Mouse (Mus musculus): ENCODE results near the gene I0C0044D17Rik.
A peak's percentile ranks its signal among the peaks of the same experiment; 100 is the strongest.

Gene I0C0044D17Rik

GRCm38 (mm10) chr4:98831726-98832125 lies 8.1 kb upstream of the I0C0044D17Rik start:
- DNase-seq (ENCODE audit: low spot score in 2 of 2) = no peak

GRCm38 (mm10) chr4:98826701-98827100 lies 3.1 kb upstream of the I0C0044D17Rik start:
- no peak for DNase-seq (ENCODE audit: low spot score in 2 of 2)

DNA sequence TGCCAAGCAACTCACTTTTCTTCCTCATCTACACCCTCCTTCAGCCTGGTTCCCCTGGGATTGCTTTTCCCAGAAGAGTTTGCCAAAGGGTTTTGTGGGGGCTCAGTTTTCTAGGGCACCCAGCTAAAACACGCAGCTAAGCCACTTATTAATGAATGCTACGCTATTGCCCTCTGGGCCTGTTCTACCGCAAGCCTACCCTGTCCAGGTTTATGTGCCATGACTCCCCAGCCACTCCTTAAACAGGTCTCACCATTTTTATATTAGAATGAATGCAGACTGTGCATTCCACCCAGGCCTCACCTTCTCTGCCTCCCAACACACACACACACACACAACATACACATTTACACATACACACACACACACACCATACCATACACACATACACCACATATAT lies 593 bp downstream of the I0C0044D17Rik start:
- DNase-seq (ENCODE audit: low spot score in 2 of 2) = no peak

DNA sequence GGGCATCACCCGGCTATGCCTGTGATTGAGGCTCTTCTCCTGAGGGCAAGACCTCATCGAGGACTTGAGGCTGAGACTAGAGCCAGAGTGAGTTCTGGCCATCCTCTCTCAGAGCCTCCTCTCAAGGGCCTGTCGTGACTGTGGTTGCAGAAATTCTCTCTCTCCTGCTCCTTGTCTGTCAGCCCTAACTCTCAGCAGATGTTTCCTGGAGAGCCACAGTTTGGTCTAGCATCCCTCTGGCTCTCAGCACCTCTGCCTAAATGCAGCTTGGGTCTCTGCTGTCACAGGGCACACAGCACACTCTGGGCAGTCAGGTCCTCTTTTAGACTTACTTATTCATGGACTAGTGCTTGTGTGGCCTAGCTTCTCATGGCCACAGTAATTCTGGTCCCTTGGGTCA lies 1.2 kb downstream of the I0C0044D17Rik start:
- DNase-seq (ENCODE audit: low spot score in 2 of 2) = no peak

DNA sequence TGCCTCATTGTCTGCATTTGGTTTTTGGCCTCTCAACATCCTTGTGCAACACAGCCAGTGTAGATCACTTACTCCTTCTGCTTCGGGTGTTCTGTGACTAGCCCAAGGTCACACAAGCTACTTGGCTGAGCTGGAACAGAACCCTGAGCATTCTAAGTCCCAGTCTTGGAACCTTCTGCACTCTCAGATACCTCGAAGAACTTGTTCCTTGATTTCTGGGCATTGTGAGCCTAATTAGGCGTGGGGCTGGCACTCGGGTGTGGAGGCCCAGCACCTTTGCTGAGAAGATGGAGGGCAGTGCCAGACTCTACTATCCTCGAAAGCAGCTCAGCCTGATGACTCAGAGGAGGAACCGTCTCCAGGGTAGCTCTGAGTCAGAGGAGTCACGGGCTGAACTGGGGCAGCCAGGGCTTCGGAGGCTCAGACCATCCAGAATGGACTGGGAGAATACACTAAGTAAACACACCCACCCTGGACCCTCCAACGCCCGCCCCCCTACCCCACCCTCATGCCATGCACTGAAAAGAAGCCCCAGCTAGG lies 4.4 kb downstream of the I0C0044D17Rik start:
- no peak for DNase-seq (ENCODE audit: low spot score in 2 of 2)

DNA sequence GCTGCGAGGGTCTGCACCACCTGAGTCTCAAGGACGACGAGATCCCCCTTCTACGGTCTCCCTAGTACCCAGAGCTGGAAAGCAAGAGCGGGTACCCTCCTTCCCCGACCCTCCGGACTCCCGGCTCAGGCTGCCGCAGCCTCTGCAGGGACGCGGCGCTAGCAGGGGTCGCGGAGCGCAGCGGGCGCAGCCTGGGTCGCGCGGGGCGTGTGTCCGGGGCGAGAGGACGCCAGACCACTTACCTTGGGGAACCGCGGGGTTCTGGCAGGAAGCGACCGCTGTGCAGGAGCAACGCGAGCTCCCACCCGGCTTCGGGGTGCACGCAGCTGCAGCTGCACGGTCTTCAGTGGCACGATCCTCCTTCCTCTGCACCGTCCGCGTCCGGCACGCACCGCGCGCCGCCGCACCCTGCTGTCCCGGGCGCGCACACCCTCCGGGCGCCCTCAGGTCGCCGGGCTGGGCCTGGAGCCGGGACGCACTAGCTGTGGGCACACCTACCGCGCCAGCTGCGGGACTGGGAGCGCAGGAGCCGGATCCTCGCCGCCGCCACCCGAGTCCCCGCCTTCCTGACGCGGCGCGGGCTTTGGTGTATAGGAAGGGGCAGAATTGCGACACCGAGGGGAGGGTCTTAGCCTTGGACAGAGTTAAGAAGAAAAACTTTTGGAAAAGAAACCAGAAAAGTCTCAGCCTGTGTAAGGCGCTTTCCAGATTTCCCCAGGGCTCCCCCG lies 6.3 kb downstream of the I0C0044D17Rik start, which contains the start of gene Kank4:
TSS of gene Kank4 (minus strand) at position 354 of the 728 bp plus-strand sequence.
- DNase-seq (ENCODE audit: low spot score in 2 of 2) = peak in 1 of 2 experiments; percentile 15

GRCm38 (mm10) chr4:98816807-98817183 lies 6.8 kb downstream of the I0C0044D17Rik start:
- DNase-seq (ENCODE audit: low spot score in 2 of 2) = no peak

- no peak for DNase-seq (ENCODE audit: low spot score in 2 of 2)
Observed at GRCm38 (mm10) chr4:98806306-98806705, 17.3 kb downstream of the I0C0044D17Rik start.

DNA sequence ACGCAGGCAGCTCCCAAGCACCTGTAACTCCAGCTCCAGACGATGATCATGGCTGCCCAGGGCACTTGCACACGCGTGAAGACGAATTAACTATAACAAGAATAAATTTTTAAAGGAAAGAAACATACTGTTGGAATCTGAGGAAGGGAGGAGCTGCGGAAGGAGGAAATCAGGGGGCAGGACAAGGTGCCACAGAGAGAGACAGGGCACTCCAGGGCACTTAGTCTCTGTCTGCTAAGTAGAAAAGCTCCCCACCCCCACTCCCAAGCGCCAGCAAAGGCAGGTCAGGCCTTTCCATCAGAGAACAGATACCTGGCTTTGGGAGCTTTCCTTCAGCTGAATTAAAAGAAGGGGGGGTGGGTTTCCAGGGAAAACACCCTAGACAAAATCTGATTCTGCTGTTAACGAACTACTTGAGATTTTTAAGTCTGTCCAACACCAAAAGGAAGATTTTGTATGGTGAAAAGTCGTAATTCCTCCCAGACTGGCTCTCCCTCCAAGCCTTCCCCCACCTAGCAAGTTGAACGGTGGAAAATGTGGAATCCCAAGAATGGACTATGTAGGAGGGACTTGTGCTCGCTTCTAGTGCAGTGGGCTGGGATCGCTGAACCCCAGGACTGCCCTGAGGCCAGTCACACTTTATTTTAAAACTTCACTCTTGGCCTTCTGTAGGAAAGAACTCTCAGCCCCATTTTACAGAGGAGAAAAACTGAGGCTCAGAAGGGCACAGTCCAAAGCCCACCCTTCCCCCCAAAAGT lies 18.2 kb downstream of the I0C0044D17Rik start:
- no peak for DNase-seq (ENCODE audit: low spot score in 2 of 2)

DNA sequence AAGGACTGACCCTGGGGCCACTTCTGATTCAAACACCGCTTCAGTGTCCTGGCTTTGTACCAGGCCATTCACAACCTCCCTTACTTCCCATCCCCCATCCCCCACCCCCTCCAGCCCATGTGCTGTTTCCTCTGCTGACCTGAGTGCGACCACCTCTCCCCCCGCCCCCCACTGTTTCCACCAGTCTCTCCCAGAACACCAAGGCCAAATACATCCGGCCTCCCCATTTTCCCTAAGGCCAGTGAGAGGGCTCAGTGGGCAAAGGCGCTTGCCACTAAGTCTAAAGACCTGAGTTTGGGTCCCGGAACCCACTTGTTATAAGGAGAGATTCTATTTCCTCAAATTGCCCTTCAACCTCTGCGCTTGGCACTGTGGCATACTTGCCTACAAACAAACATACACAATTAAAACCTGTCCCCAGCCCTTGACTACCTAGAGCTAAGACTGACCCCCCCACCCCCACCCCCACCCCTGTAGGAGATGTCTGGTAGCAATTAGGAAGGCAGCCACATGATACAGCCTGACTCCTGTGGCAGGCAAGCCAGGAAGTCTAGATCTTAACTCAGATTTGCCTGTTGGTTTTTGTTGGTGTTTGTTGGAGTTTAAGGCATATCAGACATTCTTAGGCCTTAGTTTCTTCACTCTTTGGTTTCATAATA lies 19.0 kb downstream of the I0C0044D17Rik start:
- DNase-seq (ENCODE audit: low spot score in 2 of 2) = no peak

- no peak for DNase-seq (ENCODE audit: low spot score in 2 of 2)
Observed at GRCm38 (mm10) chr4:98801775-98802174, 21.9 kb downstream of the I0C0044D17Rik start.

- DNase-seq (ENCODE audit: low spot score in 2 of 2) = no peak
Observed at GRCm38 (mm10) chr4:98800824-98801223, 22.8 kb downstream of the I0C0044D17Rik start.

DNA sequence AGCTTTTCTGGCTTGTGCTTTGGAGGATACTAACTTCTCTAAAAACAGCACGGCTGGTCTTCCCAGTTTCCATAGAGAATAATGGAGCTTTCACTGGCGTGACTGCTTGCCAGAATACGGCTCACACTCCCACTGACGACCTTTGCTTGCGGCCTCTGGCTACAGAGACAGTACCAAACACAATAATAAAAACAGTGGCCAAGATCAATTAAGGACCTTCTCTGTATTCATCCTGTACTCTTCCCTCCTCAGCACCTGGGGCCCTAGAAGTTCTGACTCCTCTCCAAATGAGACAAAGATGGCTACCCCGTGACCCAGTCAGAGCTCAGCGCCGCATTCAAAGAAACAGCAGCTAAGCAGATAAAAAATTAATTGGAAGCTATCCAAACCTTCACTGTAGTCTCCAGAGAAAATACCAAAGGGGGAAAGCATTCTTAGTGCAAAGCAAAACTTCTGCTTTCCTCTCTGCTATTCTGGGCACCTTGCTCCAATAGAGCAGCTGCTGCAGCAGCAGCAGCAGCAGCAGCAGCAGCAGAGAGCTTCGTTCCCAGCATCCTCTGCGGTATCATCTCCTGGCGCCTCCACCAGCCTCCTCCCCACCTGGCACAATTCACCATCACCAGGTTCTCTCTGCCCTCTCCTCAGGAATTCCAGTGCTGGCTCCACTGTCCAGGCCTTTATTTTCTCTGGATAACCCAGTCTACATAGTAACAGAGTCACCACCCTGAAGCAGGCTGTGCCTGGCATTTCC lies 26.9 kb downstream of the I0C0044D17Rik start:
- DNase-seq (ENCODE audit: low spot score in 2 of 2) = peak in 1 of 2 experiments; percentile 9

DNA sequence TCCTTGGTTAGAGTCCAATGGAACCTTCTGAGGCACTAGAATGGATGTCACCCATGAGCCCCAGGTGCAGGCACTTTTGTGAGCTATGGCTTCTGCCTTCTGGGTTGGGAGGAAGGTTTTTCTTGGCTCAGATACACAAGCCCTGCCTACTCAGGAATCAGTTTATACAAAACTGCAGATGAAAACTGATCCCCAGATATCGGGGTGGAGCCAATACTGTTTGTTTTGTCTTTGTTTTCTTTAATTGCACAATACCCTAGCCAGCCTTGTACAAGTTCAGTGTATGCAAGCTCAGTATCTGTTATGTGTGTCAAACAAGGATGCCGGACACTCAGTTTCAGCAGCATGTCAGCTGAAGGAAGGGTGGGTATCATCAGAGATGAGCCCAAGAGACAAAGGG lies 28.4 kb downstream of the I0C0044D17Rik start:
- no peak for DNase-seq (ENCODE audit: low spot score in 2 of 2)

- DNase-seq (ENCODE audit: low spot score in 2 of 2) = no peak
Observed at GRCm38 (mm10) chr4:98793486-98793885, 30.2 kb downstream of the I0C0044D17Rik start.

DNA sequence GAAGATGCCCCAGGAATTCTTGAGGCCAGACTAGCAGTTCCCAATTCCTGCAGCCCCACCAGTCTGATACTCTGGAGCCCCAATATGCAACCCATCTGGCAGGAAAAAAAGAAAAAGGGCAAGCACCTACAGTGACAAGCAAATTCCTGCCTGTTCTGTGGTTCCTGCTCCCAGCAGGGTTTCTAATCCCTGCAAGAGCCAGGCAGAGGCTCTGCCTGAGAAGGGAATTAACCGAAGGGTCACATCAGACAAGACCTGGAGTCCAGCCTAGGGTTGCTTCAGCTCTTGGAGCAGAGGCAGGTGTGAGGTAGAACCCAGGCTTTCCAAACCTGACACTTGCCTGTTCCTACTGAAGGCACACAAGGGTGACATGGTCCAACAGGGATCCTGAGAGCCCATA lies 32.9 kb downstream of the I0C0044D17Rik start:
- no peak for DNase-seq (ENCODE audit: low spot score in 2 of 2)

GRCm38 (mm10) chr4:98789861-98790311 lies 33.8 kb downstream of the I0C0044D17Rik start:
- no peak for DNase-seq (ENCODE audit: low spot score in 2 of 2)

DNA sequence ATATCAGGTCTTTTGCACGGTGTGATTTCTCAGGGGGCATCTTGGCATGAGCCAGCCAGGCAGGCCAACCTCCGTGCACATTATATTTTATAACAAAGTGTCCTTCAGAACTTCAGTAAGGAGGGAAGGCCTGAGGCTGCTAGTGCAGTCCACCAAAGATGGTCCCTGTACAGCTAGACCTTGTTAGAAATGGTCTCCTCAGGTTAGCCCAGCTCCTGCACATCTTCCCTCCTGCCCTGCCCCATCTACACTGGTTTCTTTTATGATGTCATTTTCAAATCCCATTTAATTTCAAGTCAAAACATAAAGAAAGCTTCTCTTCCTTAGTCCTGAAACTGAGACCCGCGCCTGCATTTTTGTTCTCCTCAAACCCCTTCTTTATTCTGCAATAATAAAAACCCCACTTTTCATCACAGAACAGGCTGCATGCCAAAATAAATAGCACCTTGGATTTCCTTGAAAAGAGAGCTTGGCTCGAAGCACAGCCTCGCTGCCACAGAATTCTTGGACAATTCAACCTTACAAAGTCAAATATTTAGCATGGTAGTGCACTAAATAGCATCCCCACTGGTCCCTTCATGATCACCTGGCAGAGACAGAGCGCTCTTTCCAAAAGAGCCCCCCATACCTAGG lies 34.4 kb downstream of the I0C0044D17Rik start:
- no peak for DNase-seq (ENCODE audit: low spot score in 2 of 2)

- DNase-seq (ENCODE audit: low spot score in 2 of 2) = no peak
Observed at GRCm38 (mm10) chr4:98786281-98786680, 37.4 kb downstream of the I0C0044D17Rik start.

GRCm38 (mm10) chr4:98785851-98786250 lies 37.8 kb downstream of the I0C0044D17Rik start:
- no peak for DNase-seq (ENCODE audit: low spot score in 2 of 2)

DNA sequence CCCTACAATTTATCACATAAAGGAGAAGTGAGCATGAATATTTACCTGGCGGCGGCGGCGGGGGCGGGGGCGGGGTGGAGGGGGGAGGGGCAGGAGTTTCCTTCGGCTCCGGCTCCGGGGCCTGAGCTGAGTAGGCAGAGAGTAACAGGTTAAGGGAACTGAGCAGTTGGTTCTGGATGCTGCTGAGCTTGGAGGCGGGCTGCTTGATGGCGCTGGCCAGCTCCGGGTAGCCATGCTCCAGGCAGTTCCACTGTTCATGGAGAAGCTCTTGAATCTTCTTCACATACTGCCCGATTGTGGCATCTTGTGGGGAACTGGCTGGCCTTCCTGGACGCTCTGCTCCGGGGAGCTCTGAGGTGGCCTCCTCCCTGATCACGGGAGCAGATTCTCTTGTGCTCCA lies 45.4 kb downstream of the I0C0044D17Rik start:
- DNase-seq (ENCODE audit: low spot score in 2 of 2) = no peak

Data from frontal cortex, postnatal 10 days (tissue).